Mouse (Mus musculus) lung, embryonic 16.5 days (tissue): Measurements from ENCODE around the gene Ralgapb. TPM values are rescaled to one million over a fixed set of nuclear protein-coding genes. Genes with fewer than 3 reads are reported as not detected.
A peak's percentile ranks its signal among the peaks of the same experiment; 100 is the strongest.

Experiments
- ATAC-seq: fragments of 200-750 bp; cut with Nextera tagmentation; 2 replicates; pipeline ENCODE4 v1.8.0; 2017; ENCODE audit warnings: low read depth, mild to moderate bottlenecking, moderate library complexity
- H3K27ac ChIP-seq: fragments of 300-500 bp; sonication (generic); 2 replicates; pipeline ENCODE4 v1.5.1; 2014; ENCODE audit warnings: mild to moderate bottlenecking, control low read depth, low read length
- H3K27me3 ChIP-seq: fragments of 300-500 bp; sonication (generic); 2 replicates; pipeline ENCODE4 v1.6.1; 2014; ENCODE audit warnings: low read depth, low read length, mixed read lengths; ENCODE audit not compliant: control insufficient read depth, insufficient read depth
- H3K36me3 ChIP-seq: fragments of 300-500 bp; sonication (generic); 2 replicates; pipeline ENCODE4 v1.6.1; 2014; ENCODE audit warnings: low read length; ENCODE audit not compliant: control insufficient read depth, insufficient read depth
- H3K4me1 ChIP-seq: fragments of 300-500 bp; sonication (generic); replicated peaks from 2 replicates; pipeline ENCODE4 v1.6.1; 2014; ENCODE audit warnings: low read length, mixed read lengths; ENCODE audit not compliant: control insufficient read depth, insufficient read depth
- H3K4me2 ChIP-seq: fragments of 300-500 bp; sonication (generic); 2 replicates; pipeline ENCODE4 v1.6.1; 2014; ENCODE audit warnings: low read depth, low read length, control low read depth
- H3K4me3 ChIP-seq: fragments of 300-500 bp; sonication (generic); 2 replicates; pipeline ENCODE4 v1.5.1; 2014; ENCODE audit warnings: mild to moderate bottlenecking, low read length, control low read depth
- H3K9ac ChIP-seq: fragments of 300-500 bp; sonication (generic); 2 replicates; pipeline ENCODE4 v1.6.1; 2014; ENCODE audit warnings: low read length, control low read depth
- H3K9me3 ChIP-seq: fragments of 300-500 bp; sonication (generic); 2 replicates; pipeline ENCODE4 v1.6.1; 2016; ENCODE audit warnings: low read length; ENCODE audit not compliant: control insufficient read depth
- WGBS: fragments of 180-500 bp; shearing (Covaris S2); extraction: QIAGEN DNeasy Blood & Tissue Kit; methylation state at CpG from one replicate; pipeline ENCODE4 v1.1.7; 2014; 5-methylcytosine and 5-hydroxymethylcytosine counted together
- polyA plus RNA-seq: library from polyadenylated mRNA; unstranded; fragments of >200 nt; fragmentation: Nextera tagmentation; extraction: Ambion mirVana; gene quantifications from 2 replicates; pipeline ENCODE4 v1.2.1, GENCODE M21; 2015

Ralgapb gene
- polyA plus RNA-seq, 1 experiment from 2014 or later: 15.2 TPM

- Histone ChIP-seq H3K27ac (no peak overlapping the region), H3K4me3 (no peak overlapping the region), H3K4me2 (no peak overlapping the region), H3K9me3 (no peaks in the 10 kb centered on the region), H3K4me1 (peaks cover 9% of the 10 kb centered on the region), H3K36me3 (no peaks in the 10 kb centered on the region), H3K27me3 (peaks cover 6% of the 10 kb centered on the region), H3K9ac (no peak overlapping the region)
- 0 out of 2 replicates have a peak, but pooled peaks have one; percentile 25 for ATAC-seq
- 13% methylated on average over 5 of the region's 5 CpGs for WGBS
Measured at GRCm38 (mm10) chr2:158370173-158370550, 39.5 kb upstream of the Ralgapb start.

- H3K4me1 ChIP-seq: peaks cover 15% of the 10 kb centered on the region
- WGBS: 13% methylated on average over 5 of the region's 5 CpGs
- no peaks in the 10 kb centered on the region for H3K36me3 ChIP-seq
- H3K9ac ChIP-seq: no peak overlapping the region
- no peak overlapping the region for H3K4me2 ChIP-seq
- H3K27me3 ChIP-seq: peaks cover 25% of the 10 kb centered on the region
- peak overlapping the region; percentile 25; the same call in 1 of the 2 replicates for H3K27ac ChIP-seq
- peak; percentile 86 for ATAC-seq
- no peaks in the 10 kb centered on the region for H3K9me3 ChIP-seq
- no peak overlapping the region for H3K4me3 ChIP-seq
Measured at GRCm38 (mm10) chr2:158373061-158373460, 36.6 kb upstream of the Ralgapb start.

GRCm38 (mm10) chr2:158373516-158373915, 36.1 kb upstream of the Ralgapb start:
- WGBS: 29% methylated on average over 7 of the region's 7 CpGs

GRCm38 (mm10) chr2:158375443-158376122, 34.1 kb upstream of the Ralgapb start, which contains the start of gene Snhg11:
Snhg11 (plus strand) TSS chr2:158375638.
- Histone ChIP-seq H3K36me3 (no peaks in the 10 kb centered on the region), H3K27ac (no peak within 1 kb of the TSS), H3K4me3 (peak within 1 kb of the TSS; percentile 27), H3K9ac (peak within 1 kb of the TSS; percentile 16; the same call in 1 of the 2 replicates), H3K4me1 (peaks cover 15% of the 10 kb centered on the region), H3K27me3 (peaks cover 25% of the 10 kb centered on the region), H3K9me3 (no peaks in the 10 kb centered on the region), H3K4me2 (peak within 1 kb of the TSS; percentile 46)
- WGBS: under 1% methylated on average over 36 of the region's 36 CpGs
- ATAC-seq: no peak

More at GRCm38 (mm10) chr2:158373516-158373915, 36.1 kb upstream of the Ralgapb start:
- Histone ChIP-seq H3K9me3 (no peaks in the 10 kb centered on the region), H3K4me1 (peaks cover 15% of the 10 kb centered on the region), H3K4me2 (no peak overlapping the region), H3K36me3 (no peaks in the 10 kb centered on the region), H3K27ac (no peak overlapping the region), H3K27me3 (peaks cover 25% of the 10 kb centered on the region), H3K4me3 (no peak overlapping the region), H3K9ac (no peak overlapping the region)
- peak; percentile 39 for ATAC-seq

- peak overlapping the region; percentile 46; the same call in 1 of the 2 replicates for H3K4me2 ChIP-seq
- H3K4me1 ChIP-seq: peaks cover 15% of the 10 kb centered on the region
- no peak overlapping the region for H3K27ac ChIP-seq
- peaks cover 25% of the 10 kb centered on the region for H3K27me3 ChIP-seq
- H3K9me3 ChIP-seq: no peaks in the 10 kb centered on the region
- H3K36me3 ChIP-seq: no peaks in the 10 kb centered on the region
- 29% methylated on average over 12 of the region's 12 CpGs for whole genome bisulfite sequencing
- H3K9ac ChIP-seq: no peak overlapping the region; the same call in 1 of the 2 replicates
- H3K4me3 ChIP-seq: no peak overlapping the region; the same call in 1 of the 2 replicates
- ATAC-seq: no peak
Measured at GRCm38 (mm10) chr2:158376123-158376687, 33.4 kb upstream of the Ralgapb start.

- Histone ChIP-seq H3K4me3 (no peak overlapping the region), H3K4me1 (peaks cover 15% of the 10 kb centered on the region), H3K9me3 (no peaks in the 10 kb centered on the region), H3K4me2 (no peak overlapping the region), H3K9ac (no peak overlapping the region), H3K27ac (no peak overlapping the region), H3K36me3 (no peaks in the 10 kb centered on the region), H3K27me3 (peaks cover 25% of the 10 kb centered on the region)
- 65% methylated on average over 7 of the region's 7 CpGs for WGBS
- ATAC-seq: no peak
Measured at GRCm38 (mm10) chr2:158376798-158377197, 32.9 kb upstream of the Ralgapb start.

- no peak for ATAC-seq
- Histone ChIP-seq H3K36me3 (no peaks in the 10 kb centered on the region), H3K27me3 (peaks cover 25% of the 10 kb centered on the region), H3K9ac (no peak overlapping the region), H3K4me1 (peaks cover 14% of the 10 kb centered on the region), H3K4me3 (no peak overlapping the region), H3K9me3 (no peaks in the 10 kb centered on the region), H3K4me2 (no peak overlapping the region), H3K27ac (no peak overlapping the region)
- WGBS: 81% methylated on average over 1 of the region's 1 CpGs
Measured at GRCm38 (mm10) chr2:158377811-158378210, 31.8 kb upstream of the Ralgapb start.

- no peak overlapping the region for H3K4me2 ChIP-seq
- H3K27ac ChIP-seq: no peak overlapping the region
- no peaks in the 10 kb centered on the region for H3K36me3 ChIP-seq
- ATAC-seq: peak; percentile 55; the same call in 1 of the 2 replicates
- peaks cover 25% of the 10 kb centered on the region for H3K27me3 ChIP-seq
- no peak overlapping the region for H3K9ac ChIP-seq
- no peaks in the 10 kb centered on the region for H3K9me3 ChIP-seq
- WGBS: 38% methylated on average over 13 of the region's 13 CpGs
- H3K4me3 ChIP-seq: no peak overlapping the region
- H3K4me1 ChIP-seq: peaks cover 7% of the 10 kb centered on the region; the same call in 1 of the 2 replicates
Measured at GRCm38 (mm10) chr2:158379354-158380078, 30.1 kb upstream of the Ralgapb start.

- H3K36me3 ChIP-seq: no peaks in the 10 kb centered on the region
- no peak overlapping the region for H3K9ac ChIP-seq
- ATAC-seq: no peak
- H3K9me3 ChIP-seq: no peaks in the 10 kb centered on the region
- no peak overlapping the region for H3K4me3 ChIP-seq
- WGBS: 14% methylated on average over 8 of the region's 8 CpGs
- H3K27ac ChIP-seq: no peak overlapping the region
- no peak overlapping the region for H3K4me2 ChIP-seq
- H3K27me3 ChIP-seq: no peaks in the 10 kb centered on the region
- H3K4me1 ChIP-seq: no peaks in the 10 kb centered on the region
Measured at GRCm38 (mm10) chr2:158386072-158386471, 23.6 kb upstream of the Ralgapb start.
